Mouse (Mus musculus) kidney, adult 9 months (tissue): ENCODE measurements at regions not wholly inside any gene's neighbourhood (a gene's known extent, or its start where the extent isn't known, plus 50 kb on each side); places are given as distances from the start of the nearest gene placed in this dataset.

Source experiments
- DNase-seq: peaks from one replicate; pipeline ENCODE4 v3.0.0; 2022

- no peak for DNase-seq
Observed at GRCm38 (mm10) chr6:98748618-98749017, 406.1 kb upstream of the Gm765 start.

- no peak for DNase-seq
Observed at GRCm38 (mm10) chr6:98746976-98747375, 404.4 kb upstream of the Gm765 start.

- no peak for DNase-seq
Observed at GRCm38 (mm10) chr6:98740447-98740846, 397.9 kb upstream of the Gm765 start.

- DNase-seq: no peak
Observed at GRCm38 (mm10) chr6:98731010-98731530, 388.5 kb upstream of the Gm765 start.

- DNase-seq: no peak
Observed at GRCm38 (mm10) chr6:98726605-98727144, 384.1 kb upstream of the Gm765 start.

- no peak for DNase-seq
Observed at GRCm38 (mm10) chr6:98704887-98705622, 362.5 kb upstream of the Gm765 start.

GRCm38 (mm10) chr6:98697571-98697970 is 355.0 kb upstream of the Gm765 start:
- DNase-seq: no peak

- DNase-seq: no peak
Observed at GRCm38 (mm10) chr6:98693411-98693810, 350.9 kb upstream of the Gm765 start.

- DNase-seq: no peak
Observed at GRCm38 (mm10) chr6:98690133-98690532, 347.6 kb upstream of the Gm765 start.

GRCm38 (mm10) chr6:98689395-98689794 is 346.8 kb upstream of the Gm765 start:
- no peak for DNase-seq

- DNase-seq: no peak
Observed at GRCm38 (mm10) chr6:98688624-98689023, 346.1 kb upstream of the Gm765 start.

- no peak for DNase-seq
Observed at GRCm38 (mm10) chr6:98666388-98666989, 323.9 kb upstream of the Gm765 start.

GRCm38 (mm10) chr6:98651827-98652226 is 309.3 kb upstream of the Gm765 start:
- DNase-seq: no peak

- no peak for DNase-seq
Observed at GRCm38 (mm10) chr6:98651315-98651714, 308.8 kb upstream of the Gm765 start.

GRCm38 (mm10) chr6:98640316-98640715 is 297.8 kb upstream of the Gm765 start:
- no peak for DNase-seq

- no peak for DNase-seq
Observed at GRCm38 (mm10) chr6:98635816-98636215, 293.3 kb upstream of the Gm765 start.

- DNase-seq: no peak
Observed at GRCm38 (mm10) chr6:98632278-98633063, 289.9 kb upstream of the Gm765 start.

GRCm38 (mm10) chr6:98631269-98631668 is 288.7 kb upstream of the Gm765 start:
- no peak for DNase-seq

- DNase-seq: no peak
Observed at GRCm38 (mm10) chr6:98629646-98630045, 287.1 kb upstream of the Gm765 start.

GRCm38 (mm10) chr6:98626435-98626834 is 283.9 kb upstream of the Gm765 start:
- DNase-seq: no peak

GRCm38 (mm10) chr6:98620886-98621285 is 278.3 kb upstream of the Gm765 start:
- no peak for DNase-seq

GRCm38 (mm10) chr6:98613030-98613429 is 270.5 kb upstream of the Gm765 start:
- DNase-seq: no peak

- DNase-seq: no peak
Observed at GRCm38 (mm10) chr6:98609133-98609532, 266.6 kb upstream of the Gm765 start.
